Mouse (Mus musculus): ENCODE measurements around the gene Rpl10a.
"Not testable (repeated sequence)": the region's sequence is repeated elsewhere in the genome, so short reads cannot be mapped to it uniquely, and the experiment has no call there.

Rpl10a gene

GRCm38 (mm10) chr17:28355871-28356270, 27.6 kb downstream of the Rpl10a start:
- CTCF ChIA-PET = no interaction called here

DNA sequence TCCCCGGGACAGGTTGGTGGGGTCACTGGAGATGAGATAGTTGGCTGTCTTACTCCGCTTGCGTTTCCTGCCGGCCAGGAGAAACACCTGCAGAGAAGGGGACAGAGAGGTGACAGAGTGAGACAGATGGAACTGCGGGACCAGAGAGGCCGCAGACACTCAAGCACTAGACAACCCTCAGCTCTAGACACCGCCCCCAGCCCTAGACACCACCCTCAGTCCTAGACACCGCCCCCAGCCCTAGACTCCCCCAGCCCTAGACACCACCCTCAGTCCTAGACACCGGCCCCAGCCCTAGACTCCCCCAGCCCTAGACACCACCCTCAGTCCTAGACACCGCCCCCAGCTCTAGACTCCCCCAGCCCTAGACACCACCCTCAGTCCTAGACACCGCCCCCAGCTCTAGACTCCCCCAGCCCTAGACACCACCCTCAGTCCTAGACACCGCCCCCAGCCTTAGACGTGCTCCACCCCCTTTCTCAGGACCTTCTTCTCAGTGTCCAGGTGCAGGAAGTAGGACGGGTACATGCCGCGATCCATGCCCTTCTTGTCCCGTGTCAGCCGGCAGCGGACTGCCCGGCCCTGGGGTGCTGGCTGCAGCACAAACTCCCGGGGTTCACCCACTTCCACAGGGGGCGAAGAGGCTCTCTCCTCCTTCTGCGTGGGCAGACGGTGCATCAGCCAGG, 30.4 kb downstream of the Rpl10a start:
- CTCF ChIA-PET = not testable (repeated sequence)

DNA sequence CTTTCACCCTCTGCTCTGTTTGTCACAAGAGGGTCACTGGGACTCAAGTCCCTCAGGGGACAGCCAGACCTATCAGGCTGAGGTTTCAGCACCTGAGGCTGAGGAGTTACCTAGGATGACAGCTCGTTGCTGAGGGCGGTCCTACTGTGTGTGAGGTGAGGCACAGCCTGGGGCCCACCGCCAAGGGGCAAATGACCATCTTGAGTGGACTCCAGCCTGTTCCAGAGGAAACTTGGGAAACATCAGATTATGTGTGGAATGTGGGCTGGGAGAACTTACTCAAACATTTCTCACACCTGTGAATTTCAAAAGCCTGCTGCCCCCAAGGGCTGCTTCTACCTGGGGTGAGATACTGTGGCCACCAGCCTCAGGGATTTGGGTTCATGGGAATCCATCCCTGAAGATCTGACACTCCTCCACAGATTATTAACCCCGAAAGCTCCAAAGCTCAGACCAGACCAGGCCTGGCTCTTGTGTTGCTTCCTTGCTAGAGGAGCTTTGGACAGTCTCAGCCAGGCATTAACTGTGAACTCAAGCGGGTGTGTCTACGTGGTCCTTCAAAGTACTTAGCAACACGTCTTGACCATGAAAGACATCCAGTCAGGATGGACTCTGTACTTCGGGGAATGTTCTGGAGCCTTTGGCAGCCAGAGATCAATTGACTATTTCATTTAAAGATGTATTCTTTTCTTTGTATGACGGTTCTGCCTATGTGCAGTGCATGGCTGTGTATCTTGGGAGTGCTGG, 32.4 kb downstream of the Rpl10a start:
- CTCF ChIA-PET = no interaction called here

- CTCF ChIA-PET = no interaction called here
These were observed 33.8 kb downstream of the Rpl10a start for GRCm38 (mm10) chr17:28361921-28362652.

DNA sequence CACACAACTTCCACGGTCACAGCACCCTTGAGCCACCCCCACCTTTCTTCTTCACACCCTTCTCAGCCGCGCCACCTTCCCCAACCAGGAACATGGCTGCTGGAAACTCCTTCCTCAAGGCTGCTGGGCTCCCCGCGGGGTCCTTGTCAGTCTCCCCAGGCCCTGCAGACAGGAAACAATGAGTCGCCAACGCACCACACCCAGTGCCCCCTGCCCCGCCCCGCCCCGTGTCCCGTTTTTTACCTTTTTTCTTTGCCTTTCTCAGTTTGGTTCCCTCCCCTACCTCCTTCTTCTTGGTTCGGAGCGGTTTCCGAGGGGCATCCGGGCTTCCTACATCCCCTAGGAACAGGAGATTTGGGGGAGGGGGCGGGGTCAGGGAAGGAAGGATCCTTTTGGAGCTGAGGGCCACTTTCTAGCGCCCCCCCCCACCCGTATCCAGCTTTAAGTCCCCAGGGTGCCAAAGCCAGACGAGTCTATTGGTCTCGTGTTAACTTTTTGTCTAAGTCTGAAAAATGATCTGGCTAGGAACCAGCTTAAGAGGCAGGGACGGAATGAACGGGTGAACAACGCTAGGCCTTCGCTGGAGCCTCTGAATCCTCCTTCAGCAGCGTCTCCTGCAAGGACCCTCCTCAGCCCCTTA, 34.5 kb downstream of the Rpl10a start:
- CTCF ChIA-PET = interaction anchor here (0.6 kb wide), 1 partner anchor 271 kb away, joined by 9 read pairs; no protein-coding TSS in a partner anchor

GRCm38 (mm10) chr17:28363507-28363906, 35.2 kb downstream of the Rpl10a start:
- CTCF ChIA-PET = interaction anchor here (0.6 kb wide), 2 partner anchors 127 to 270 kb away, joined by 3 to 9 read pairs; no protein-coding TSS in a partner anchor

DNA sequence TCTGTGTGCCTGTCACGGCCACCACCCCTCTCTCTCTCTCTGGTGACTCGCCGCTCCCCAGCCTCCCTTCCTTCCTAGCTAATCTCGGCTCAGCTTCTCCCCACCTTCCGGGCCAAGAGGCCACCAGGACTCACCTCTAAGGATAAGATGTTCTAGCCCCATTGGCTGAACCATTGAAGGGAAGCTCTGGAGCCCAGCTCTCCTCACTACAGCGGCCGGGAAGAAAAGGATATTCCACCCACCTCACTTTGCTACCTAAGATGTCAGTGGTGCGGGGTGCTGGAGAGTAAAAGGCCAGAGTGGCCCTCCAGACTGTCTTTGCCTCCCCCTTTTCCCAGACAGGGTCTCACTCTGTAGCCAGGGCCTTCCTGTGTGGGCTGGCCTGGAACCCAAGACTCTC, 36.9 kb downstream of the Rpl10a start, which contains the start of gene Tulp1:
Tulp1 (minus strand) TSS at position 101 of the 400 bp plus-strand sequence.
- CTCF ChIA-PET = no interaction called here

DNA sequence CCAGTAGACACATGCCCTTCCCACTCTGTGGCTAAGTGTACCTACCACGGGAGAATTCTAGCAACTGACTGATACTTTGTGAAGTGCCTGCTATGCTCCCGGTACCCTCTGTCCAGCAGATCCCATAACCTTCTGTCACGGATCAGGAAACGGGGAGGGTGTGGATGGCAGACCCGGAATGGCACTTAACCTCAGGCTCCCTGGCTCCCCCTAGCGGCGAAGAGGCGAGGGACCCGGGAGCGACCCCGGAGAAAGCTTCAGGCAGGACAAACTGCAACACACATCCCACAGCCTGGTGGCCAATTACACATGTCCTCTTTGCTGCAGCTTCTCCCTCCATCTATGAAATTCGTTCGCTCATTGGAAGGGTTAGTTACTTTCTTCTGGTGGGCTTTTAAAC, 40.2 kb downstream of the Rpl10a start:
- CTCF ChIA-PET = no interaction called here

GRCm38 (mm10) chr17:28369056-28369455, 40.8 kb downstream of the Rpl10a start:
- CTCF ChIA-PET = interaction anchor here (0.6 kb wide), 2 partner anchors 159 to 179 kb away, joined by 3 to 5 read pairs; no protein-coding TSS in a partner anchor

DNA sequence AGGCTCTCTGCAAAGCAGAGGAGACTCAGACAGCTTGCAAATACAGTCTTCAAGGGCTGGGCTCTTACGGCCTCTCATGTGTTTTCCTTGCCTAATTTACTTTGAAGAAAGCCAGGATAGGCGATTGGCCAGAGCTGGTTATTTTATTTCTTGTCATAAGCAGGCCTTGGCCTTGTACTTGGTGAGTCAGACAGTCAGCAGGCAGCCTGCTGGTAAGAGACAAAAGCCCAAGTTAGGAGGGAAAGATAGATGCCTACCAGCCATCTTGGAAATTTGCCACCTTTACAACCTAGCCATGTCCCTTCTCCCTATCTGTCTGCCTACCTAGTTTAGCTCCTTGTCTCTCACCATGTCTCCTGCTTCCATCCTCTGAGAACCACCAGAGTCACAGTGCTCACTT, 43.0 kb downstream of the Rpl10a start:
- CTCF ChIA-PET = no interaction called here

- CTCF ChIA-PET = no interaction called here
These were observed 43.7 kb downstream of the Rpl10a start for GRCm38 (mm10) chr17:28371941-28372340.

- CTCF ChIA-PET = no interaction called here
These were observed 45.5 kb downstream of the Rpl10a start for GRCm38 (mm10) chr17:28373821-28374220.

DNA sequence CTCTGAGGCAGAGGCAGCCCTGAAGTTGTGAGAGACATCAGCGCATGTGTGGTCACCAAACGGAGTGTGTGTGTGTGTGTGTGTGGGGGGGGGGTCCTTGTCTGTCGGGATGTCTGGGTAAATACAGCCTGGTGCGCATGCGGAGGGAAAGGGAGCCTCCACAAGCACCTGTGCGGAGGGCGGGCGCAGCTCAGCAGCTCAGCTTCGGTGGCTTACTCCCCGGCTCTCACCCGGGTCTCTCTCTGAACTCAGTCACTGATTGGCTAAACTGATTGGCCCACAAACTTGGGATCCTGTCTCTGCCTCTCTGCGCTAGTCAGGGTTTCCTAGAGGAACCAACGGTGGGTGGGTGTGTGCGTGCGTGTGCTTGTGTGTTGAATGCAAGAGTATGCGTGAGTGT, 46.2 kb downstream of the Rpl10a start:
- CTCF ChIA-PET = interaction anchor here (0.5 kb wide), 1 partner anchor 151 kb away, joined by 3 read pairs; no protein-coding TSS in a partner anchor

GRCm38 (mm10) chr17:28375592-28376061, 47.4 kb downstream of the Rpl10a start:
- CTCF ChIA-PET = no interaction called here

DNA sequence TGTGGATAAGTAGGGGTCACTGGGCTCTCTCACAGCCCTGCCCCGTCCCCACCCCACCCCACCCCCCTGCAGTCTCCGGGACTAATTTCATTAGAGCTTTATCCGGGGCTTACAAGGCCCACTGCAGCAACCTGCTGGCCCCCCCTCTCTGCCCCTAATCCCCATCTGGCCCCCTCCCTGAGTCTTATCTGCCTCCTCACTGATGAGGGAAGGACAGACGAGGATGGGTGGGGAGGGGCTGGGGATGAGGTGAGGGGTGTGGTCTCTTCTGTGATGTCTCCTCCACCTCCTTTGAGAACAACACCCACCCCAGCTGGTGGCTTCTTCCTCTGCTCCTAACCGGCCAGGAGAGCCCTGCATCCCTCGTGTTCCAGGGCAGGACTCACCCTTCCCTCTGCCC, 52.0 kb downstream of the Rpl10a start:
- CTCF ChIA-PET = no interaction called here

All from spleen, embryonic (tissue).